Mouse (Mus musculus): ENCODE measurements around the gene Sema4b.
A peak's percentile ranks its signal among the peaks of the same experiment; 100 is the strongest.

Gene Sema4b

DNA sequence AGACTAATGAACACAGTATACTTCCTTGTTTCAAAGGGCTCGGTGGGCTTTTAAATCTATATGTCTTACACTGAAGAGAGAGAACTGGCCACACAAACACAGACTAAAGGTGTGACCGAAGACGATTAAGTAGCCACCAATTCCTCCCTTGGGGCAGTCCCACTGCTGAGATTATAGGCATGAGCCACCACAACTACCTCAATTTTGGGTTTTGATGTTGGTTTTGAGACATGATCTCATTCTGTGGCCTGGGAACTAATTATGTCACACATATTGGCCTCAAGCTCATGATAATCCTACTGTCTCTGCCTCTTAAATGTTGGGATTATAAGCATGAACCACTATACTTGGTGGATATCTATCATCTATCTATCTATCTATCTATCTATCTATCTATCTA, 9.2 kb upstream of the Sema4b start:
- DNase-seq (ENCODE audit: low read depth, low spot score): no peak

GRCm38 (mm10) chr7:80178037-80178729, 8.5 kb upstream of the Sema4b start:
- no peak for DNase-seq (ENCODE audit: low read depth, low spot score)

DNA sequence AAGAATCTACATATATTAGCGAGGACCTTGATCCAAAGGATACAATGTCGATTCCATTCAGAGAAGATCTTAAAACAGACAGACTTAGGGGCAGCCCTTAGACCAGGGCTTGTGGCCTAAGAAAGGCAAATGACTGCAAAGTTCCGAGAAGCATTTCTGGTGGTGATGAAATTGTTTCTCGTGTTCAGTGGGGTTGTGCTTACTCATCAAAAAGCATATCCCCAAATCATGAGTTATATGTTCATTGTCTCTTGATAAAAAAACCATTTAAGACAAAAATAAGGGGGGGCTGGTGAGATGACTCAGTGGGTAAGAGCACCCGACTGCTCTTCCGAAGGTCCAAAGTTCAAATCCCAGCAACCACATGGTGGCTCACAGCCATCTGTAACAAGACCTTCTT, 7.3 kb upstream of the Sema4b start:
- DNase-seq (ENCODE audit: low read depth, low spot score): no peak

DNA sequence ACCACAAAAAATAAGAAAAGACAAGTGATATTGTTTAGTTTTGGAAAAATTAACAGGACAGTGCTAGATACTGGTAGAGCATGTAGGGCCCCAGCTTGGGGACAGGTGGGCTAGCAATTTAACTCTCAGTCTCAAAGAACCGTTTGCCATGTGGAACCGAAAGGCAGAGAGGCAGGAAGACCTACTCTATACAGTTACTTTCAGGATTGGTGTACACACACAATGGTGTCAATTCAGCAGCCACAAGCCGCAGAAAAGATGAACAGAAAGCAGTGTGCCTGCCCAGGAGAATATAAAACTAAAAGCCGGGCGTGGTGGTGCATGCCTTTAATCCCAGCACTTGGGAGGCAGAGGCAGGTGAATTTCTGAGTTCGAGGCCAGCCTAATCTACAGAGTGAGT, 6.9 kb upstream of the Sema4b start:
- no peak for DNase-seq (ENCODE audit: low read depth, low spot score)

DNA sequence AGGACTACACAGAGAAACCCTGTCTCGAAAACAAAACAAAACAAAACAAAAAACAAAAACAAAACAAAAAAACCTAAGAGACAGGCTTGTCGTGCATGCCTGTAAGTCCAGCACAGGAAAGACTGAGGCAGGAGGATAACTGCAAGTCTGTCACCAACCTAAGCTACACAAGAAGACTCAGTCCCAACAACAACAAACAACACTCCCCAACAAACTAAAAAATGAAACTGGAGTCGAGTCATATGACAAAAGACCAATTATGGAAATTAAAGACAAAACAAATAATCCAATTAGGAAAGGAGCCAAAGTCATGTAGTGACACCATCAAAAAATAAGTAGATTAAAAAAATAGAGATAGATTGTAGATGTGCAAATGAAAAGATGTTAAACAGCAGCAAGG, 6.4 kb upstream of the Sema4b start:
- no peak for DNase-seq (ENCODE audit: low read depth, low spot score)

GRCm38 (mm10) chr7:80181078-80181477, 5.6 kb upstream of the Sema4b start:
- no peak for DNase-seq (ENCODE audit: low read depth, low spot score)

- DNase-seq (ENCODE audit: low read depth, low spot score): no peak
These were observed 4.5 kb upstream of the Sema4b start for GRCm38 (mm10) chr7:80182139-80182538.

GRCm38 (mm10) chr7:80183466-80183865, 3.2 kb upstream of the Sema4b start:
- DNase-seq (ENCODE audit: low read depth, low spot score): no peak

GRCm38 (mm10) chr7:80183969-80184368, 2.7 kb upstream of the Sema4b start:
- DNase-seq (ENCODE audit: low read depth, low spot score): no peak

DNA sequence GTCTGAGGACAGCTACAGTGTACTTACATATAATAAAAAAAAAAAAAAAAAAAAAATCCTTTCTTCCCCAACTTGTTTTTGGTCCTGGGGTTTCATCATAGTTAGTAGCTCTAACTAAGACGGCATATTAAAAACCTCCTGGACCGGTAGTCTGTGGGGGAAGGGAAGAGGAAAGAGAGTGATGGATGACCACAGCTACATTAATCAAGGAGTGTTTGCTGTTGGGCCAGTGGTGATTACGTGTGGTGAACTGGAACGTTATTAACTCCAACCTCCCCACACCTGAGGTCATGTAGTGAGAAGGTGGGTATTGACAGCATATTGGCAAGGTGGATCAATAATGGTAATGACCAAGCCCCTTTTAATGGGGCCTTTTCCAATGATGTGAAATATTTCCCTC, 2.1 kb upstream of the Sema4b start:
- DNase-seq (ENCODE audit: low read depth, low spot score): no peak

GRCm38 (mm10) chr7:80184968-80185367, 1.7 kb upstream of the Sema4b start:
- DNase-seq (ENCODE audit: low read depth, low spot score): no peak

- DNase-seq (ENCODE audit: low read depth, low spot score): no peak
These were observed 620 bp upstream of the Sema4b start for GRCm38 (mm10) chr7:80186021-80186420.

DNA sequence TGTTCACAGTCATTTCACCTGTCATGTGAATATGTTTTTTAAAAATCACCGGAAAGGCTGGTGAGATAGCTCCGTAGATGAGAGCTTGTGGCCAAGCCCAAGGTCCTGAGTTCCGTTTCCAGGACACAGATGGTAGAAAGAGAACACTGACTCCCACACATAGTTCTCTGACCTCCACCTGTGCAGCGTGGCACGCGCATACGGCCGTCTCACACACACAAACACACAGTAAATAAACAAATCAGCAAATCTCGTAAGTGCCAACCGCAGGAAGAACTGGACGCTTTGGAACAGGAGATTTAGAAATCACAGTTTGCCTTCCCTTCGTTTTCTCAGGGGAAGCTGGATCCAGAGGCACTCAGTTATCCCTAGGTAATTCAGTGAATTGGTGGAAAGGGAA, 860 bp downstream of the Sema4b start:
- no peak for DNase-seq (ENCODE audit: low read depth, low spot score)

GRCm38 (mm10) chr7:80188579-80189125, 2.0 kb downstream of the Sema4b start:
- DNase-seq (ENCODE audit: low read depth, low spot score): no peak

DNA sequence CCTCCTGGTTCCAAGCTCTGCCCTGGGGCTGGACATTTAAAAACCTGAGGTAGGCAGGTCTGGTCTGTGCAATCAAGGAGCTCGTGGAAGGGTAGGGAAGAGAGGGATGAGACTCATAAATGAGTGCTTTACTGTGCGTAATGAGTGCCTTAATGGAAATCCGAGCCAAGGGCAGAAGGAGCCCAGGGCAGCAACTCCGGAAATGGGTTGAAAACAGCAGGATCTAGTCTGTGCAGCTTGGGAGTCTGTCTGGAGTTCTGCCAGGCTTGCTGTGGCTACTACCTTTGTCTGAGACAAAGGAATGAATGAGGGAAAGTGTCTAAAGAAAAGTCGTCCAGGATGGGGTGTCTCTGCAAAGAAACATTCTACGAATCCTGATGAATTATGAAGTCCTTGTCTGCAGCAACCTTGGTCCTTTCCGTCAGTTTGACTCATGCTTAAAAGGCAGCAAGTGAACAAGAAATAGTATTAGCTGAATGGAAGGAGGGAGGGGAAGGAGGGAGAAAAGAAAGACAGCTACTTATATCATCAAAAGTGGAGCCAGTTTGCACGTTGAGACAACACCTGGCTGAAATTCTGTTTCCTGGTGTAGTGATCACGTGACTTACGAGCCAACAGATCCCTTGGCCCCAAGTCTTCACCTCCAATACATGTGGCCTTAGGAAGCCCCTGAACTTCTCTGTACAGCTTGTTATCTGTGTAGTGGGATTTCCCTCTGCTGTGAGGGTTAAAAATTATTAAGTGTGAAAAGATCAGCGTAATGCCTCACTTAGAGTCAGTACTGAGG, 2.7 kb downstream of the Sema4b start:
- DNase-seq (ENCODE audit: low read depth, low spot score): no peak

DNA sequence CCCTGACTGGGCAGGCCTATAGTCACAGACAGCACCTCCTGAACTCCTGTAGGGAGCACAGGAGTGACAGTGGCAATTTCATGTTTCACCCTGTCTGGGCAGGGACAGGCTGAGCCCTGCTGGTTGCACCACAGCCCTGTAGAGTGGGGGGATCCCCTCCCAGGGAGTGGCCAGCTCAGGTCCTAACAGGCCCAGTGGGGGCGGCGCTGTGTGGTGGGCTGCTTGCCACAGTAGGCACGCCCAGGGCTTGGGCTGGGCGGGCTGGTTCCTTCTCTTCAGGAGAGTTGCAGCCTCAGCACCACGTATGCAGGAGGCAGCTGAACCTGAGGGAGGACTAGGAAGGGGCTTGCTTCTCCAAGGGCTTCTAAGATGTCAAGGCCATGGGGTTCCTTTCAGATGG, 4.8 kb downstream of the Sema4b start:
- DNase-seq (ENCODE audit: low read depth, low spot score): peak; percentile 25

GRCm38 (mm10) chr7:80192226-80193061, 5.8 kb downstream of the Sema4b start:
- DNase-seq (ENCODE audit: low read depth, low spot score): peak; percentile 78

- DNase-seq (ENCODE audit: low read depth, low spot score): no peak
These were observed 7.5 kb downstream of the Sema4b start for GRCm38 (mm10) chr7:80193941-80194739.

- no peak for DNase-seq (ENCODE audit: low read depth, low spot score)
These were observed 8.5 kb downstream of the Sema4b start for GRCm38 (mm10) chr7:80195146-80195545.

DNA sequence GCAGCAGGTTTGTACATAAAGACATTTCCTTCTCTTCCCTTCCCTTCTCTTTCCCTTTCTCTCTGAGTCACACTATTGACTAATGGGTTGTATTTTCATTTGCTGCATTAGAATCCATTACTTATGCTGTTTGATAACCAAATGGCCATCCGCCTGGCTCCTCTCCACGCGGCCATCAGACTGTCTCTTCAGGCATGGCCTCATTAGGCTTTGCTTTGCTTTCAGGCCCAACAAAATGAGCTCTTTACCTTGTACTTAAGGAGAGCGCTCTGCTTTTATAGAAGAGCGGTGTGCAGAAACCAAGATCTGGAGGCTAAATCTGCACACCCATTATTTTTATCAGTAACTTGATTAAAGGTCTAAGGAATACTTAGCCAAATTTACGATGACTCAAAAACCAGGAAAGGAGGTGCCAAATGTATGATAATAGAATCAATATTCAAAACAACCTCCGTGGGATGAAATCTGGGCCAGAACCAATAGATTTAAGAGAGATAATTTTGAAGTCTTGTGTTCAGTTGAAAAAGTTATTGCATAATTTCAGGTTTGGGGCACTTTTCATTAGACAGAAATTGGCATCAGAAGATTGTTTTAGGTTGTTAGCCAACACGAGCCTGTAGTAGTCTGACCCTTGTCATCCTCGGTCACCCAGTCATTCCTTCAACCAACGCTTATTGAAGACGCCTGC, 9.1 kb downstream of the Sema4b start:
- DNase-seq (ENCODE audit: low read depth, low spot score): no peak

DNA sequence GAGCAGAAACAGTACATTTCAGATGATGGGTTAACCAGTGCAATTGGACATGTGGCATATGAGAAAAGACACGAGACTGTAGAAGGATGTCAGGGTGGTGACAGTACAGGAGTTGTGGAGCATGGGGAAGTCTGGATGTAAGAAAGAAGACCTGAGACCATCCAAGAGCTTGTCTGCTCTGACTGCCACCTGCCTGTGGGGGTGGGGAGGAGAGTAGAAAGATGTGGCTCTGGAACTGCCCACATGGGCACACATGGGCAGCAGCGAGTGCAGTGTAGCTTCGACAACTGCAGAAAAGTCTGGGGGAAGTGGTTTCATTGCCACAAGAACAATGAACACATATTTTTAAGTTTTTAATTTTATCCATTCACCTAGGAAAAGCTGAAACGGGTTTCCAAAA, 10.7 kb downstream of the Sema4b start:
- no peak for DNase-seq (ENCODE audit: low read depth, low spot score)

Data from forelimb bud, embryonic 11.5 days (tissue).